Mouse (Mus musculus): ENCODE results near the gene Dhx33. TPM values are rescaled to one million over a fixed set of nuclear protein-coding genes. Genes with fewer than 3 reads are reported as not detected.

Dhx33 gene
- 5.4 and 8.7 TPM in 2 replicates for polyA plus RNA-seq (2015; fragmentation: Nextera tagmentation; extraction: Ambion mirVana)

DNA sequence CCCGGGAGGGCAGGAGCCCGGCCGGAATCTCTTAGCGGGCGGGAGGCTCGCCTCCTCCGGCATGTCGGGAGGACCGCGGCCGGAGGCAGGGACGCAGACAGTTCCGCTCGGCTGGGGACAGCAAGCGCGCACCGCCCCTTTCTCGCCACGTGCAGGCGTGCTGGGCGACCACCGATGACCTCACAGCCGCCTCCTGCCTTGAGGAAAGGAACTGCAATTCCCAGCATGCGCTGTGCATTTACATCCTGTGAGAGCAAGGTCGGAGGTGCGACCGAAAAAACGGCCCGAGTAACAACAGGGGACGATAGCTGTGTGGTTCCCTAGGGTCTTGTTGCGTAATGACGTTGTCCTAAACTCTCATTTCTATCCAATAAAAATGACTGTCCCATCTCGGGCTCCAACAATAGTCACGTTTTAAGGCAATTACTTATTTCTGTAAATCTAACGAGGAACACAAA, at the start of gene Dhx33:
TSS of gene Dhx33 (minus strand) at position 122 of the 458 bp plus-strand sequence.

DNA sequence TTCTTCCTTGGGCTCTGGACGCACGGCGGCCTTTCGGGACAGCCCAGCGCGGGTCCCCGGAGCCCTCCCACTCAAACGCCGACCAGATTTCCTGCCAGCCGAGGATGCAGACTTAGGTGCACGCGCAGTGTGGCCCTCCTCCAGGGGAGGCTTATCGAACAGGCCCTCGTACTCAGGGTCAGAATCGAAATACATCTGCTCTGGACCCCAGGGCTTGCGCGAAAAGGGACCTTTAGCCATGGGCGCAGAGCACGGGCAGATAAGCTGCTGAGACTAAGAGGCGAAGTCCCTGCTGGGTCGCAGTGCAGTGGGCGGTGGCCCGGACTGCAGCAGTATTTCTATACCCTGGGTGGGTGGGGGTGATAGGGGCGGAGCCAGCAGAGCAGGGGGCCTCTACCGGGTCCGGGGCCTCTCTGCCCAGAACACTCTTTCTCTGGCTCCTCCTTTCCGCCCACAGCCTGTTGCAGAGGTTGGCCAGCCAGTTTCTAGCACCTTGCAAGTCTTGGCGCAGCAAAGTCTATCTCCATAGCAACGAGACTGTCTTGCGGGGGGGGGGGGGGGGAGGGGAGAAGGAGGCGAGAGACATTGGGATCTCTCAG, 29.0 kb upstream of the Dhx33 start, which contains the start of gene 6330403K07Rik:
TSS of gene 6330403K07Rik (minus strand) at position 351 of the 599 bp plus-strand sequence.

GRCm38 (mm10) chr11:71019201-71020068, 15.2 kb upstream of the Dhx33 start, which contains the start of the genes Mis12 and Derl2:
Gene Mis12, plus strand, starts transcription at chr11:71019611.
Gene Derl2, minus strand, starts transcription at chr11:71019841.

DNA sequence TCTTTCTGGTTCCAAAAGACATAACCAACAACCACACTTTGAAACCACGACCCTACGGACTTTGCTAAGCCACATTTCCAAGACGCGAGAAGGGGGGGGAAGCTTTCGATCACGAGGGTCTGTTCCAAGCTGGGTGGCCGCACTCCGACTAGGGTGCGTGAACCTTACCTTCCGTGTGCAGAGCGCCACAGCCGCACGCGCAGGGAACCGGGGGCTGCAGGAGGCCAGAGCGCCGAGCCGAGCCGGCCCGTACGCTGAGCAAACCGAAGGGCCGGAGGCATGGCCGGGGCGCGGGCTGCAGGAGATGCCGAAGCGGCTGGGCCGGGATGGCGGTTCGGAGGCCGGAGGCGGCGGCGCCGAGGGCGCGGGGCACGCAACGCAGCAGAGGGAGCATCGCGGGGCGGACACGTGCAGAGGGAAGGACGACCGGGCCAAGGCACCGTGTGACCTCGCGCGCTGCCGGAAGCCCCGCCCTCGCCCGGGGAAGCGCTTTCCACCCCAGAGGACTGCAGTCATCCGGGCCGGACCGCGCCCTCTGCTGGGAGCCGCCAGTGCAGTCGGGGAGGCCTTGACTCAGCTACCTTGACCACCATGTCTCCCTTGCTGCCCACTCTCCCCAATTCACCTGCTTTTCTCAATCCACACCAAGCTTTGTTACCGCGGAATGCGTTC, 21.5 kb downstream of the Dhx33 start, which contains the start of gene C1qbp:
TSS of gene C1qbp (minus strand) at position 470 of the 672 bp plus-strand sequence.

GRCm38 (mm10) chr11:70969821-70970559, 34.2 kb downstream of the Dhx33 start, which contains the start of the genes Nup88 and Rpain:
Gene Nup88, minus strand, starts transcription at chr11:70969973.
Gene Rpain, plus strand, starts transcription at chr11:70970213.

Other genes with a start within 250 kb of the Dhx33 start
- gene Zfp3, start 240.2 kb downstream of the Dhx33 start, polyA plus RNA-seq (2015; fragmentation: Nextera tagmentation; extraction: Ambion mirVana) = 4.8 and 7.6 TPM in 2 replicates
- 0.41 and 0.43 TPM in 2 replicates for gene Scimp, start 191.9 kb downstream of the Dhx33 start, polyA plus RNA-seq (2015; fragmentation: Nextera tagmentation; extraction: Ambion mirVana)
- gene Rabep1, start 159.7 kb downstream of the Dhx33 start, polyA plus RNA-seq (2015; fragmentation: Nextera tagmentation; extraction: Ambion mirVana) = 39.8 and 75.7 TPM in 2 replicates
- 58.8 and 75.3 TPM in 2 replicates for gene Nup88, start 34.5 kb downstream of the Dhx33 start, polyA plus RNA-seq (2015; fragmentation: Nextera tagmentation; extraction: Ambion mirVana)
- gene Rpain, start 34.2 kb downstream of the Dhx33 start, polyA plus RNA-seq (2015; fragmentation: Nextera tagmentation; extraction: Ambion mirVana) = 75.0 and 94.4 TPM in 2 replicates
- 140 and 216 TPM in 2 replicates for gene C1qbp, start 21.4 kb downstream of the Dhx33 start, polyA plus RNA-seq (2015; fragmentation: Nextera tagmentation; extraction: Ambion mirVana)
- gene Mis12, start 15.2 kb upstream of the Dhx33 start, polyA plus RNA-seq (2015; fragmentation: Nextera tagmentation; extraction: Ambion mirVana) = 13.4 and 19.6 TPM in 2 replicates
- gene Derl2, start 15.4 kb upstream of the Dhx33 start, polyA plus RNA-seq (2015; fragmentation: Nextera tagmentation; extraction: Ambion mirVana) = 89.6 and 99.1 TPM in 2 replicates
- gene 6330403K07Rik, start 29.1 kb upstream of the Dhx33 start, polyA plus RNA-seq (2015; fragmentation: Nextera tagmentation; extraction: Ambion mirVana) = 57.9 and 149 TPM in 2 replicates
- 0.04 and 0.05 TPM in 2 replicates for gene Nlrp1a, start 140.3 kb upstream of the Dhx33 start, polyA plus RNA-seq (2015; fragmentation: Nextera tagmentation; extraction: Ambion mirVana)
- 0.07 and 0.09 TPM in 2 replicates for gene Nlrp1b, start 226.3 kb upstream of the Dhx33 start, polyA plus RNA-seq (2015; fragmentation: Nextera tagmentation; extraction: Ambion mirVana)

Measured in adrenal gland, postnatal 0 days (tissue).